Mouse (Mus musculus) testis, adult 2 months (tissue): ENCODE results near the gene Ldlrad3.

Experiments
- CTCF ChIP-seq: fragments of 200-500 bp; IDR thresholded peaks from 2 replicates; pipeline ENCODE4 v1.5.1; 2012; ENCODE audit warnings: low read depth, mild to moderate bottlenecking, inconsistent platforms, low read length, moderate library complexity; ENCODE audit not compliant: control insufficient read depth, insufficient read depth, insufficient replicate concordance
- POLR2A ChIP-seq: fragments of 200-500 bp; IDR thresholded peaks from 2 replicates; pipeline ENCODE4 v1.6.1; 2012; ENCODE audit warnings: low read depth, mild to moderate bottlenecking, inconsistent platforms, low read length, moderate library complexity; ENCODE audit not compliant: control insufficient read depth

GRCm38 (mm10) chr2:102110306-102110705 lies 75.9 kb downstream of the Ldlrad3 start:
- TF ChIP-seq CTCF (no peak), POLR2A (no peak)
